Mouse (Mus musculus): ENCODE results near the gene Sptlc2. TPM values are rescaled to one million over a fixed set of nuclear protein-coding genes. Genes with fewer than 3 reads are reported as not detected.

The Sptlc2 gene
- polyA plus RNA-seq, 1 experiment from 2014 or later, result 101 TPM

- no peaks in the 10 kb centered on the region for H3K9me3 ChIP-seq (ENCODE audit: control insufficient read depth, low read length)
- H3K4me3 ChIP-seq (ENCODE audit: low read depth, low read length), result no peak overlapping the region
- no peaks in the 10 kb centered on the region for H3K27me3 ChIP-seq (replicated peaks; ENCODE audit: control insufficient read depth, insufficient read depth, low read length)
- no peak overlapping the region for H3K27ac ChIP-seq (ENCODE audit: low read depth)
- ATAC-seq (replicated peaks; ENCODE audit: low FRiP score, low TSS enrichment, low read depth), result no peak
- peaks cover 12% of the 10 kb centered on the region; the same call in 1 of the 2 replicates for H3K36me3 ChIP-seq (ENCODE audit: control insufficient read depth, insufficient read depth, low read length)
- H3K4me2 ChIP-seq (ENCODE audit: low read length), result no peak overlapping the region
- H3K9ac ChIP-seq (ENCODE audit: low read length), result no peak overlapping the region
- no peak for DNase-seq (ENCODE audit: low spot score)
- no peaks in the 10 kb centered on the region for H3K4me1 ChIP-seq (replicated peaks; ENCODE audit: control insufficient read depth, insufficient read depth, low read length)
- 82% methylated on average over 4 of the region's 4 CpGs for WGBS
These were observed 55.6 kb downstream of the Sptlc2 start for GRCm38 (mm10) chr12:87332511-87332910.

GRCm38 (mm10) chr12:87331908-87332307 lies 56.2 kb downstream of the Sptlc2 start:
- Histone ChIP-seq H3K36me3 (ENCODE audit: control insufficient read depth, insufficient read depth, low read length) (peaks cover 10% of the 10 kb centered on the region; the same call in 1 of the 2 replicates), H3K27ac (ENCODE audit: low read depth) (no peak overlapping the region), H3K4me3 (ENCODE audit: low read depth, low read length) (no peak overlapping the region), H3K9ac (ENCODE audit: low read length) (no peak overlapping the region), H3K4me1 (replicated peaks; ENCODE audit: control insufficient read depth, insufficient read depth, low read length) (no peaks in the 10 kb centered on the region), H3K4me2 (ENCODE audit: low read length) (no peak overlapping the region), H3K9me3 (ENCODE audit: control insufficient read depth, low read length) (no peaks in the 10 kb centered on the region), H3K27me3 (replicated peaks; ENCODE audit: control insufficient read depth, insufficient read depth, low read length) (no peaks in the 10 kb centered on the region)
- DNase-seq (ENCODE audit: low spot score) (no peak), ATAC-seq (replicated peaks; ENCODE audit: low FRiP score, low TSS enrichment, low read depth) (no peak)
- WGBS, result 53% methylated on average over 5 of the region's 5 CpGs

- H3K4me1 ChIP-seq (replicated peaks; ENCODE audit: control insufficient read depth, insufficient read depth, low read length), result no peaks in the 10 kb centered on the region
- no peak overlapping the region for H3K9ac ChIP-seq (ENCODE audit: low read length)
- no peaks in the 10 kb centered on the region for H3K9me3 ChIP-seq (ENCODE audit: control insufficient read depth, low read length)
- H3K4me2 ChIP-seq (ENCODE audit: low read length), result no peak overlapping the region
- no peak for ATAC-seq (replicated peaks; ENCODE audit: low FRiP score, low TSS enrichment, low read depth)
- H3K36me3 ChIP-seq (ENCODE audit: control insufficient read depth, insufficient read depth, low read length), result peaks cover 10% of the 10 kb centered on the region; the same call in 1 of the 2 replicates
- H3K4me3 ChIP-seq (ENCODE audit: low read depth, low read length), result no peak overlapping the region
- no peak overlapping the region for H3K27ac ChIP-seq (ENCODE audit: low read depth)
- 42% methylated on average over 6 of the region's 6 CpGs for WGBS
- DNase-seq (ENCODE audit: low spot score), result no peak
- H3K27me3 ChIP-seq (replicated peaks; ENCODE audit: control insufficient read depth, insufficient read depth, low read length), result no peaks in the 10 kb centered on the region
These were observed 57.1 kb downstream of the Sptlc2 start for GRCm38 (mm10) chr12:87331053-87331456.

GRCm38 (mm10) chr12:87330213-87330612 lies 57.9 kb downstream of the Sptlc2 start:
- no peak overlapping the region for H3K9ac ChIP-seq (ENCODE audit: low read length)
- no peak overlapping the region for H3K4me3 ChIP-seq (ENCODE audit: low read depth, low read length)
- ATAC-seq (replicated peaks; ENCODE audit: low FRiP score, low TSS enrichment, low read depth) (no peak), DNase-seq (ENCODE audit: low spot score) (no peak)
- H3K36me3 ChIP-seq (ENCODE audit: control insufficient read depth, insufficient read depth, low read length), result peaks cover 7% of the 10 kb centered on the region; the same call in 1 of the 2 replicates
- no peak overlapping the region for H3K4me2 ChIP-seq (ENCODE audit: low read length)
- no peaks in the 10 kb centered on the region for H3K9me3 ChIP-seq (ENCODE audit: control insufficient read depth, low read length)
- 61% methylated on average over 2 of the region's 2 CpGs for WGBS
- no peaks in the 10 kb centered on the region for H3K27me3 ChIP-seq (replicated peaks; ENCODE audit: control insufficient read depth, insufficient read depth, low read length)
- H3K27ac ChIP-seq (ENCODE audit: low read depth), result no peak overlapping the region
- H3K4me1 ChIP-seq (replicated peaks; ENCODE audit: control insufficient read depth, insufficient read depth, low read length), result no peaks in the 10 kb centered on the region

- peaks cover 15% of the 10 kb centered on the region for H3K36me3 ChIP-seq (ENCODE audit: control insufficient read depth, insufficient read depth, low read length)
- 47% methylated on average over 4 of the region's 4 CpGs for WGBS
- ATAC-seq (replicated peaks; ENCODE audit: low FRiP score, low TSS enrichment, low read depth) (no peak), DNase-seq (ENCODE audit: low spot score) (no peak)
- H3K4me1 ChIP-seq (replicated peaks; ENCODE audit: control insufficient read depth, insufficient read depth, low read length), result no peaks in the 10 kb centered on the region
- no peaks in the 10 kb centered on the region for H3K27me3 ChIP-seq (replicated peaks; ENCODE audit: control insufficient read depth, insufficient read depth, low read length)
- no peak overlapping the region for H3K4me3 ChIP-seq (ENCODE audit: low read depth, low read length)
- no peak overlapping the region for H3K9ac ChIP-seq (ENCODE audit: low read length)
- no peak overlapping the region for H3K4me2 ChIP-seq (ENCODE audit: low read length)
- H3K27ac ChIP-seq (ENCODE audit: low read depth), result no peak overlapping the region
- no peaks in the 10 kb centered on the region for H3K9me3 ChIP-seq (ENCODE audit: control insufficient read depth, low read length)
These were observed 60.1 kb downstream of the Sptlc2 start for GRCm38 (mm10) chr12:87328025-87328424.

- DNase-seq (ENCODE audit: low spot score), result no peak
- WGBS, result 41% methylated on average over 7 of the region's 7 CpGs
- H3K9ac ChIP-seq (ENCODE audit: low read length), result no peak overlapping the region
- H3K4me3 ChIP-seq (ENCODE audit: low read depth, low read length), result no peak overlapping the region
- no peak overlapping the region for H3K27ac ChIP-seq (ENCODE audit: low read depth)
- H3K4me1 ChIP-seq (replicated peaks; ENCODE audit: control insufficient read depth, insufficient read depth, low read length), result no peaks in the 10 kb centered on the region
- no peak overlapping the region for H3K4me2 ChIP-seq (ENCODE audit: low read length)
- no peaks in the 10 kb centered on the region for H3K9me3 ChIP-seq (ENCODE audit: control insufficient read depth, low read length)
- H3K27me3 ChIP-seq (replicated peaks; ENCODE audit: control insufficient read depth, insufficient read depth, low read length), result no peaks in the 10 kb centered on the region
- ATAC-seq (replicated peaks; ENCODE audit: low FRiP score, low TSS enrichment, low read depth), result no peak
- H3K36me3 ChIP-seq (ENCODE audit: control insufficient read depth, insufficient read depth, low read length), result peaks cover 15% of the 10 kb centered on the region
These were observed 60.5 kb downstream of the Sptlc2 start for GRCm38 (mm10) chr12:87327610-87328009.

GRCm38 (mm10) chr12:87325452-87325851 lies 62.7 kb downstream of the Sptlc2 start:
- no peak for ATAC-seq (replicated peaks; ENCODE audit: low FRiP score, low TSS enrichment, low read depth)
- H3K4me2 ChIP-seq (ENCODE audit: low read length), result no peak overlapping the region
- peaks cover 12% of the 10 kb centered on the region; the same call in 1 of the 2 replicates for H3K36me3 ChIP-seq (ENCODE audit: control insufficient read depth, insufficient read depth, low read length)
- H3K9me3 ChIP-seq (ENCODE audit: control insufficient read depth, low read length), result no peaks in the 10 kb centered on the region
- no peak overlapping the region for H3K27ac ChIP-seq (ENCODE audit: low read depth)
- 92% methylated on average over 3 of the region's 3 CpGs for WGBS
- no peak overlapping the region for H3K9ac ChIP-seq (ENCODE audit: low read length)
- no peaks in the 10 kb centered on the region for H3K4me1 ChIP-seq (replicated peaks; ENCODE audit: control insufficient read depth, insufficient read depth, low read length)
- H3K4me3 ChIP-seq (ENCODE audit: low read depth, low read length), result no peak overlapping the region
- H3K27me3 ChIP-seq (replicated peaks; ENCODE audit: control insufficient read depth, insufficient read depth, low read length), result no peaks in the 10 kb centered on the region
- DNase-seq (ENCODE audit: low spot score), result no peak

- H3K4me1 ChIP-seq (replicated peaks; ENCODE audit: control insufficient read depth, insufficient read depth, low read length), result no peaks in the 10 kb centered on the region
- H3K9me3 ChIP-seq (ENCODE audit: control insufficient read depth, low read length), result no peaks in the 10 kb centered on the region
- H3K4me3 ChIP-seq (ENCODE audit: low read depth, low read length), result no peak overlapping the region
- ATAC-seq (replicated peaks; ENCODE audit: low FRiP score, low TSS enrichment, low read depth) (no peak), DNase-seq (ENCODE audit: low spot score) (no peak)
- 88% methylated on average over 3 of the region's 3 CpGs for WGBS
- peaks cover 7% of the 10 kb centered on the region; the same call in 1 of the 2 replicates for H3K36me3 ChIP-seq (ENCODE audit: control insufficient read depth, insufficient read depth, low read length)
- H3K9ac ChIP-seq (ENCODE audit: low read length), result no peak overlapping the region
- H3K27me3 ChIP-seq (replicated peaks; ENCODE audit: control insufficient read depth, insufficient read depth, low read length), result no peaks in the 10 kb centered on the region
- H3K27ac ChIP-seq (ENCODE audit: low read depth), result no peak overlapping the region
- H3K4me2 ChIP-seq (ENCODE audit: low read length), result no peak overlapping the region
These were observed 68.9 kb downstream of the Sptlc2 start for GRCm38 (mm10) chr12:87319229-87319628.

GRCm38 (mm10) chr12:87317951-87318350 lies 70.2 kb downstream of the Sptlc2 start:
- DNase-seq (ENCODE audit: low spot score), result no peak

More at GRCm38 (mm10) chr12:87317951-87318350, 70.2 kb downstream of the Sptlc2 start:
- ATAC-seq (replicated peaks; ENCODE audit: low FRiP score, low TSS enrichment, low read depth), result no peak
- Histone ChIP-seq H3K27me3 (replicated peaks; ENCODE audit: control insufficient read depth, insufficient read depth, low read length) (no peaks in the 10 kb centered on the region), H3K9ac (ENCODE audit: low read length) (no peak overlapping the region), H3K4me3 (ENCODE audit: low read depth, low read length) (no peak overlapping the region), H3K4me1 (replicated peaks; ENCODE audit: control insufficient read depth, insufficient read depth, low read length) (no peaks in the 10 kb centered on the region), H3K4me2 (ENCODE audit: low read length) (no peak overlapping the region), H3K9me3 (ENCODE audit: control insufficient read depth, low read length) (no peaks in the 10 kb centered on the region), H3K36me3 (ENCODE audit: control insufficient read depth, insufficient read depth, low read length) (peaks cover 3% of the 10 kb centered on the region; the same call in 1 of the 2 replicates), H3K27ac (ENCODE audit: low read depth) (no peak overlapping the region)
- WGBS, result 82% methylated on average over 1 of the region's 1 CpGs
